Mouse (Mus musculus) limb, embryonic 14.5 days (tissue): ENCODE measurements around the gene Lalba. TPM values are rescaled to one million over a fixed set of nuclear protein-coding genes. Genes with fewer than 3 reads are reported as not detected.

Experiments
- ATAC-seq: fragments of 200-750 bp; cut with Nextera tagmentation; 2 replicates; pipeline ENCODE4 v1.8.0; 2017; ENCODE audit warnings: low read depth, moderate number of reproducible peaks, moderate TSS enrichment; ENCODE audit not compliant: low FRiP score
- DNase-seq: peaks from one replicate; pipeline ENCODE4 v3.0.0-alpha.2; 2015; ENCODE audit warnings: low spot score
- H3K27ac ChIP-seq: fragments of 300-500 bp; sonication (generic); replicated peaks from 2 replicates; pipeline ENCODE4 v1.5.1; 2014; ENCODE audit warnings: low read depth, mild to moderate bottlenecking, low read length, moderate library complexity, mixed read lengths
- H3K27me3 ChIP-seq: fragments of 300-500 bp; sonication (generic); 2 replicates; pipeline ENCODE4 v1.6.1; 2014; ENCODE audit warnings: low read length, mixed read lengths; ENCODE audit not compliant: control insufficient read depth, insufficient read depth
- H3K36me3 ChIP-seq: fragments of 300-500 bp; sonication (generic); 2 replicates; pipeline ENCODE4 v1.6.1; 2014; ENCODE audit warnings: mild to moderate bottlenecking, low read length, moderate library complexity, mixed read lengths; ENCODE audit not compliant: control insufficient read depth, insufficient read depth
- H3K4me1 ChIP-seq: fragments of 300-500 bp; sonication (generic); 2 replicates; pipeline ENCODE4 v1.6.1; 2014; ENCODE audit warnings: antibody characterized with exemption, low read length, mixed read lengths; ENCODE audit not compliant: control insufficient read depth, insufficient read depth
- H3K4me2 ChIP-seq: fragments of 300-500 bp; sonication (generic); replicated peaks from 2 replicates; pipeline ENCODE4 v1.6.1; 2014; ENCODE audit warnings: low read depth, mild to moderate bottlenecking, low read length, moderate library complexity; ENCODE audit not compliant: severe bottlenecking
- H3K4me3 ChIP-seq: fragments of 300-500 bp; sonication (generic); replicated peaks from 2 replicates; pipeline ENCODE4 v1.5.1; 2014; ENCODE audit warnings: low read length
- H3K9ac ChIP-seq: fragments of 300-500 bp; sonication (generic); 2 replicates; pipeline ENCODE4 v1.6.1; 2014; ENCODE audit warnings: mild to moderate bottlenecking, low read depth, low read length, moderate library complexity; ENCODE audit not compliant: severe bottlenecking
- H3K9me3 ChIP-seq: fragments of 300-500 bp; sonication (generic); 2 replicates; pipeline ENCODE4 v1.6.1; 2016; ENCODE audit warnings: low read length; ENCODE audit not compliant: control insufficient read depth
- POLR2A ChIP-seq: fragments of 200-500 bp; IDR thresholded peaks from 2 replicates; pipeline ENCODE4 v1.8.0; 2012; ENCODE audit warnings: inconsistent platforms, mild to moderate bottlenecking, moderate library complexity, borderline replicate concordance; ENCODE audit not compliant: insufficient read depth, insufficient read length; ENCODE audit errors: extremely low read depth
- WGBS: fragments of 180-500 bp; shearing (Covaris S2); extraction: QIAGEN DNeasy Blood & Tissue Kit; methylation state at CpG from one replicate; pipeline ENCODE4 v1.1.7; 2014; 5-methylcytosine and 5-hydroxymethylcytosine counted together
- polyA plus RNA-seq, 2 experiments: library from polyadenylated mRNA; depleted of rRNA in 1 of 2; stranded (reverse) in 1 of 2; unstranded in 1 of 2; fragments of >200 nt; fragmentation: Nextera tagmentation in 1 of 2; extraction: Ambion mirVana in 1 of 2; gene quantifications; 2 replicates each; pipeline versions ENCODE4 v1.2.1 to v1.2.3; 2012 to 2014

Gene Lalba
- polyA plus RNA-seq, 2 experiments, result 0.14 TPM; not detected in 1

DNA sequence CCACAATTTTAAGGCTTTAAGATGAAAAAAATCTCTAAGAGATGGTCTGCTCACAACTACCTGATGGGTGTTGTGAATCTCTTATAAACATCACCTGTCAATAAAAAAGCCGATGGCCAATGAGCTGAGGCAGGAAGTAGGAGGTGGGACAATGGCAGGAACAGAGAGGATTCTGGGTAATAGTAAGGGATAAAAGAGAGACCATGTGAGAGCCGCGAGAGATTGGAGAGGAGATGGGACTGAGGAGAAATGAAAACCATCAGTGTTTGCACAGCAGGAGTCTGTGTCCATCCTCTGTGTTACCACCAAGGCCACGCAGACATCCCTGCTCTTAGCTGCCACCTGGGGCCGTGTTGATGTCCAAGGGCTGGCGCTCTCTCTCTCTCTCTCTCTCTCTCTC, 24.8 kb upstream of the Lalba start:
- Histone ChIP-seq H3K9me3 (no peaks in the 10 kb centered on the region), H3K27ac (no peak overlapping the region), H3K27me3 (no peaks in the 10 kb centered on the region), H3K4me3 (no peak overlapping the region), H3K4me2 (no peak overlapping the region), H3K36me3 (no peaks in the 10 kb centered on the region), H3K9ac (no peak overlapping the region), H3K4me1 (peaks cover 10% of the 10 kb centered on the region)
- no peak for ATAC-seq
- WGBS, result 81% methylated on average over 6 of the region's 6 CpGs
- TF ChIP-seq POLR2A, result no peak
- no peak for DNase-seq

- DNase-seq, result no peak
- H3K9me3 ChIP-seq, result no peaks in the 10 kb centered on the region
- H3K27ac ChIP-seq, result no peak overlapping the region
- H3K36me3 ChIP-seq, result no peaks in the 10 kb centered on the region
- no peak overlapping the region for H3K4me2 ChIP-seq
- H3K9ac ChIP-seq, result no peak overlapping the region
- ATAC-seq, result no peak
- H3K4me3 ChIP-seq, result no peak overlapping the region
- WGBS, result 81% methylated on average over 9 of the region's 9 CpGs
- no peak for TF ChIP-seq POLR2A
- H3K4me1 ChIP-seq, result peaks cover 10% of the 10 kb centered on the region
- H3K27me3 ChIP-seq, result no peaks in the 10 kb centered on the region
Observed at GRCm38 (mm10) chr15:98506253-98506957, 23.9 kb upstream of the Lalba start.

DNA sequence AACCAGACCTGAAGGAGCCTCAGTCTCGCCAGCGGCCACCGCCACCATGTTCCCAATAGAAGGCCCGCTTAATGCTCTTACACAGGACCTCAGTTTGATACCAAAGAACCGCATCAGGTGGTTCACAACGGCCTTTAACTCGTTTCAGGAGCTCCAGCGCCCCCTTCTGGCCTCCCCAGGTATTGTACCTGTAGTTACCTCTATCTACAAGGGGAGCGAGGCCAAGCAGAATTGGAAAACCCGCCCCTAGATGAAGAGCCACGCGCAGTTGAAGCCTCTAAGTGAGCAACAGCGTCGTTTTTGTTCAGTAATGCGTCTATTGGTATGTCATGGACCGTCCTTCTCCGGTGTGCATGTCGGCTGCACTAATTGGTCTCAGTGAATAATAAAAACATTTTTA, 22.0 kb upstream of the Lalba start:
- ATAC-seq (peak; percentile 23; the same call in 1 of the 2 replicates), DNase-seq (peak; percentile 64)
- Histone ChIP-seq H3K4me1 (0 out of 2 replicates have a peak, but pooled peaks cover 5% of the 10 kb centered on the region), H3K27me3 (no peaks in the 10 kb centered on the region), H3K36me3 (no peaks in the 10 kb centered on the region), H3K9ac (no peak overlapping the region), H3K4me3 (no peak overlapping the region), H3K27ac (no peak overlapping the region), H3K9me3 (no peaks in the 10 kb centered on the region), H3K4me2 (no peak overlapping the region)
- TF ChIP-seq POLR2A, result no peak
- WGBS, result 13% methylated on average over 18 of the region's 18 CpGs

DNA sequence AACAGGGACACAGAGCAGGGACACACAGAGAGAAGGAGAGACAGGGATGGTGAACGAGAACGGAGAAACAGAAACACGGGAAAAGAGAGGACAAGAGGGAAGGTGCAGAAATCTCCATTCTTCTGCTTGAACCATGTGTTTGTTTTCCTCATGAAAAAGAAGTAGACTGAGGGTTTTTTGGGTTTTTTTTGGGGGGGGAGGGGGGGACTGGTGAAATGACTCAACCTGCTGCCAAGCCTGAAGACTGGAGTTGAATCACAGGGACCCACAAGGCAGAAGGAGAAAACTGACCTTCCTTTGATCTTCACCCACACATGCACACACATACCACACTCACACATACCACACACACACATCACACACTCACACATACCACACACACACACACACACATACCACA, 20.8 kb upstream of the Lalba start:
- no peak overlapping the region for H3K4me2 ChIP-seq
- DNase-seq (no peak), ATAC-seq (no peak)
- WGBS, result 86% methylated on average over 3 of the region's 3 CpGs
- H3K4me3 ChIP-seq, result no peak overlapping the region
- H3K36me3 ChIP-seq, result no peaks in the 10 kb centered on the region
- 0 out of 2 replicates have a peak, but pooled peaks cover 5% of the 10 kb centered on the region for H3K4me1 ChIP-seq
- no peaks in the 10 kb centered on the region for H3K27me3 ChIP-seq
- H3K27ac ChIP-seq, result no peak overlapping the region
- no peak for TF ChIP-seq POLR2A
- no peaks in the 10 kb centered on the region for H3K9me3 ChIP-seq
- H3K9ac ChIP-seq, result no peak overlapping the region

GRCm38 (mm10) chr15:98497631-98498030, 15.1 kb upstream of the Lalba start:
- ATAC-seq, result no peak
- TF ChIP-seq POLR2A, result no peak
- 86% methylated on average over 17 of the region's 17 CpGs for WGBS

More at GRCm38 (mm10) chr15:98497631-98498030, 15.1 kb upstream of the Lalba start:
- no peak overlapping the region for H3K4me2 ChIP-seq
- H3K27me3 ChIP-seq, result no peaks in the 10 kb centered on the region
- H3K9ac ChIP-seq, result no peak overlapping the region
- no peak overlapping the region for H3K4me3 ChIP-seq
- no peaks in the 10 kb centered on the region for H3K4me1 ChIP-seq
- H3K27ac ChIP-seq, result no peak overlapping the region
- no peaks in the 10 kb centered on the region for H3K9me3 ChIP-seq
- DNase-seq, result no peak
- H3K36me3 ChIP-seq, result no peaks in the 10 kb centered on the region
